Mouse (Mus musculus) left cerebral cortex, adult 18-20 months (tissue): Measurements from ENCODE around the gene Rwdd2a. TPM values are rescaled to one million over a fixed set of nuclear protein-coding genes. Genes with fewer than 3 reads are reported as not detected.

Experiments used
- DNase-seq, 2 experiments: peaks; one replicate each; pipeline ENCODE4 v3.0.0; 2021 to 2022; ENCODE audit warnings: low spot score in 2 of 2, mixed read lengths in 1 of 2
- long read RNA-seq, 2 experiments: library from polyadenylated mRNA; stranded (forward); transcript quantifications; one replicate each; pipeline ENCODE4 v2.0.0; 2021
- total RNA-seq, 2 experiments: library from RNA; stranded (reverse); gene quantifications; 2 replicates each; pipeline ENCODE4 v1.2.3; 2021

The Rwdd2a gene
- total RNA-seq = 10 to 100 TPM; 22.4 to 26.8 TPM
- long read RNA-seq, experiment 1, transcript Rwdd2a-203 (3 exons, 1,054 nt) = major isoform, 12 of 22 reads
- long read RNA-seq, experiment 1, transcript Rwdd2a-201 (3 exons, 1,355 nt) = minor isoform, 8 of 22 reads
- long read RNA-seq, experiment 1, partial matches to known transcripts = 0 of 22 reads
- long read RNA-seq, experiment 1, other reads (novel, unspliced or antisense) = 1 of 22 reads
- long read RNA-seq, experiment 2, transcript Rwdd2a-203 (3 exons, 1,054 nt) = major isoform, 9 of 14 reads
- long read RNA-seq, experiment 2, partial matches to known transcripts = 0 of 14 reads
- long read RNA-seq, experiment 2, other reads (novel, unspliced or antisense) = 0 of 14 reads

DNA sequence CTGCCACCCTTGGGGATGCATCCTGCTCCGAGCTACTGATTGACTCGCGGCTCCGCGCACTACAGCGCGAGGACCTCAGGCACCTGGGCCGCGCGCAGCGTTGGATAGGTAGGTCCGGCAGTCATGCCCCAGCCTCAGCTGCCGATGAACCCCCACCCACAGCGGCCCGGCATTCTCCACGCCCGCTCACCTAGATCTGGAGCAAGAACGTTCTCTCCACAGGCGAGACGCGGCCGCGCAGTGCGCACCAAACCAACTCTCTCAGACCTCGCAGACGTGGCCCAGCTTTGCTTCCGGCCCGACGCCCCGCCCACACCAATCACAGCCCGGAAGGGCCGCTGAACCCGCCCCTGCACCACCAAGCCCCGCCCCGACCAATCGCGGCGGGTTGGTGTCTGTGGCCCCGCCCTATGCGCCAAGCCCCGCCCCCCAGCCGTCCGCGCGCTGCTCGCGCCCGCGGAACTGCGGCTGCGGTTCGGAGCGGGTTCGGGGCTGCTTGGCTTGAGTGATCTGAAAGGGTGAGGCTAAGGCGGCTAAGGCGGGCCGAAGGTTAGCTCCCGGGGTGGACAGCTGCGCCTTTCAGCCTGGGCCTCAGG is at the start of gene Rwdd2a, which contains the start of gene Pgm3:
Gene Rwdd2a (plus strand): TSS at position 452 of the 596 bp plus-strand sequence.
Gene Pgm3 (minus strand): TSS at position 303 of the 596 bp plus-strand sequence.
- DNase-seq = peak; percentile 93 to 98

DNA sequence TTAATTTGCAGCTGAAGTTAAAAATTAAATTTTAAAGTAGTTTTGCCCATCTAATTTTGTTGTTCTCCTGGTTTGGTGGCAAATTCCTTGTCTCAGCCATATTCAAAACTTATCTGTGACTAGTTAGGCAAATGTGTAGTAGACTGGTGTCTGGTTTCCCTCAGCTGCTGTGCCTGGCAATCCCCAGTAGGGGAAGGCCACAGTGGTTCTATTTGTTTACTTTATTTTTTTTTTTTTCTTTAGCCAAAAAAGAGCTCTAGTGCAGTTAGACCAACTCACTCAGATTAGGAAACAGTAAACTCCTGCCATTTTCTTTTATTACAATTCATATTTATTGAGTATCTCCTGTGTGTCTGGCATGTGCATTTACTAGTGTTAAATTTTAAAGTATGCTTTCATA is 49.5 kb upstream of the Rwdd2a start:
- no peak for DNase-seq

DNA sequence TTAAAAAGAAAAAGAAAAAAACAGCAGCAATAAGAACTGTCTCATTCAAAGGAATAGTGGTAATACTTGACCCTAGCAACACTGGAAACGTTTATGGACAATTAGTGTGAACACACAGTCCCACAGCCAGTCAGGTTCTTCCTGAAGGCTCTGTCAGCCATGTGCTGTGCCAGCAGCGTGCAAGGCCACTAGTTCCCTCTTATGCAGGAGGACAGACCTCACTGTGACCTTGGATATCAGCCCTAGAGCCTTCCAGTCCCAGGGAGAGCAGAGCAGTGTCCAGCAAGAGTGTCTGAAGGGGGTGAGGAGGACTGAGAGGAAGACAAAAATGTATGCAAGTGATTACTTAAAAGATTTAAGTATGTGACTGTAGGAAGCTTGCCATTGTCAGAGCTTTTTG is 46.2 kb upstream of the Rwdd2a start:
- no peak for DNase-seq

DNA sequence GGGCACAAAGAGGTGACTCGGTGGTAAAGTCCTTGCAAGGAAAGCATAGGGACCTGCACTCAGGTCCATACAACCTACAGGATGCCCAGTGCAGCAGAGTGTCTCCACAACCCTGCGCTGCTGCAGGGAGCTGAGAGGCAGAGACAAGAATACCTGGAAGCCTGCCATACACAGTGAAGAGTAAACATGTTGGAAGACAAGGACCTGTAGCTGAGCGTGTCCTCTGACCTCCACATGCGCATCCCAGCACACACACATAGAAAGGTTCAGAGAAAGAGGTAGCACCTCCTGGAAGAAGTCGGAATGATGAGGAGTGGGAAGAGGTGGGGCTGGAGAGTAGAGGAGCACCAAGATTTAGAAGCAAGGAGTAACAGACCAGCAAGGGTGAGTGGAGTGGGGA is 37.7 kb upstream of the Rwdd2a start:
- DNase-seq = no peak

DNA sequence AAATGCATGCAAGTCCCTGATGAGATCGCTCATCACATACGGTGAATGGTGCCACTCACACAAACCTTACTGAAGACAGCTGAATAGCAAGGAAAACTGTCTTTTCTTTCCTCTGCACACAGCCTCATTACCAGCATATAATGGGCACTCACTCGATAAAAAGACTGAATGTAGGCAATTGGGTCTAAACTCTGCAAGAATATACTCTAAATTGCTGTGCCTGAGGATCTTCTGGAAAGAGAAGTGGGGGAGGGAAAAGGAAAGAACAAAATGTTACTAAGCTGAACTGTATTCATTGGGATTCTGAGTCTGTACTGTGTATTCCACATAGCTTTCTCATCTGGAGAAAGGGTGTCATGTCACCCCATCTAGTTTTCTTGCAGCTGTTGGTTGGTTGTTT is 28.3 kb upstream of the Rwdd2a start:
- no peak for DNase-seq

DNA sequence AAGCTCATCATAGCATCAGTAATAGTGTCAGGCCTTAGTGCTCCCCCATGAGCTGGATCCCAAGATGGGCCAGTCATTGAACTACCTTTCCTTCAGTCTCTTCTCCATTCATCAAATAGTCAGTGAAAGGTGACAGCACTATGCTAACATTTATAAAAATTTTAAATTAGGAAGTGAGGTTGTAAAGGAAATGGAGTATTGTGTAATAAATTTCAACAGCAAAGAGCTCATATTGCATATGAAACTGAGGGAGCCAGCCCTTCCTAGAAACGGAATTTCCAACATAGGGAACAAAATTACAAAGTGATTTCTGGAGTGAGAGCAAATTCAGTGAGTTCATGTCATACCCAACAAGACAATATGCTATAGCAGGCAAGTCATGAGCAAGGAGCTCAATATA is 27.2 kb upstream of the Rwdd2a start:
- DNase-seq = no peak

DNA sequence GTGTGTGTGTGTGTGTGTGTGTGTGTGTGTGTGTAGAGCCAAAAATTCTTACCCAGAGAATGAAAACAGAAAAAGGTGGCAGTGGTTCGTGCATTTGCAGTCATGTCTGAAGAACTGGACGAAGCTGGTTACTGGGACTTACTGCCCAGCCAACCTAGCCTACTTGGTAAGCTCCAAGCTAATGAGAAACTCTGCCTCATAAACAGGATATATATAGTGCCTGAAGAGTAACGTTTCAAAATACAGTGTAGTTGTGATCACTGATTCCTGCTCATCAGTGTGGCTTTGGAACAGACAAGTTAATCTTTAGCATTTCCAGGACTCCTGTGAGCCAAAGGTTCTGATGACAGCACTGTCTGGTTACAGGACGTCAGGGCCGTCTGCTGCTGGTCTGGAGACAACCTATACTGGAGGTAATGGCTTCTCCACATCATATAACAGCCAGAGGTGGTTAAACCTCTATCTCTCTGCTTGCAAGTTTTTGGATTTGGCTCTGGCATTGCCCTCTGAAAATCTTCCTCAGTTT is 22.1 kb upstream of the Rwdd2a start:
- DNase-seq = no peak

DNA sequence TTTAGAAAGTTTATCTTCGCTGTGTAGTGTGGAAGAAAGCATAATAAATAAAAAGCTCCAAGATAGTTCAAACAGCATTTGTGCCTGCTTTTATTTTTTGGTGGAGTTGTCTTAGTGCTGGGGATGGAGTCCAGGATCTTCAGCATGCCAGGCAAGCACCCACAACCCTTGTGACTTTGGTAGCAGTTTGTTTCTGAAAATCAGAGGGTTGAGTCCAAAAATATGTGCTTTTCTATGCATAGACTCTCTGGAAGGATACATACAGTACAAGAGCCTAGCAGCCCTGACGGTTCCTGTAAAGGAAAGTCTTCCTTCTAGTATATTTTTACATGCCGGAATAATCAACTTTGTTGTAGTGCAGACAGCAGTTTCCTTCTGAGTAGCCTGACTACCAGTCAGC is 21.1 kb upstream of the Rwdd2a start:
- DNase-seq = no peak

DNA sequence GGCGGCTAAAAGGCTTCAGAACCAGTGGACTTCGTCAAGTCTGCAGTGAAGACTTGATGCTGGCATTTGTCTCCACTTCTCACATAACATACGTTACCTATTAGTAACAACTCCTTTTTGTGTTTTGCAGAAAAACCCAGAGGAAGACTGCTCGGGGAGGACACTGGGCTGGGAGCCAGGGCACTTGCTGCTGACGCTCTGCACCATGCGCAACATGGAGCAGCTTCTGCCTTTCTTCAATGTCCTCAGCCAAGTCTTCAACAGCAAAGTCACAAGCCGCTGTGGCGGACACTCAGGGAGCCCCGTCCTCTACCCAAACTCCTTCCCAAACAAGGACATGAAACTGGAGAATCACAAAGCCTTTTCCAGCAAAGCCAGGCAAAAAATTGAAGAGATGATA is 17.9 kb upstream of the Rwdd2a start:
- no peak for DNase-seq

DNA sequence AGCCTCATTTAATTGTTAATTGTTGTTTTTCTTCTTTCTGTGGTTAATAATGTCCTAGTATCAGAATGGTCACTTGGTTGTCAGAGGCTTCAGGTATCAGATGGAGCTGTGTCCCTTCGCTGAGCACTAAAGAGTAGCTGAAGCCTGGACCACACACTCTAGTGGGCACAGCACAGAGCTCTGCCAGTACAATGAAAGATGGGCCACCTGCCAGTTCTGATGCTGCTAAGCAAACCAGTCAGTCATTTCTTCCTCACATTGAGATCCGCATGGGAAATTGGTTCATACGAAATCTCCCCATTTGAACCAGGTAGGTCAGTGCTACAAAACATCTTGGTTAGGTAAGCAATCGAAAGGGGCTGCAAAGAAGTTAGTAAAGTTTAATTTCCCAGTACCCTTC is 17.1 kb upstream of the Rwdd2a start:
- no peak for DNase-seq

DNA sequence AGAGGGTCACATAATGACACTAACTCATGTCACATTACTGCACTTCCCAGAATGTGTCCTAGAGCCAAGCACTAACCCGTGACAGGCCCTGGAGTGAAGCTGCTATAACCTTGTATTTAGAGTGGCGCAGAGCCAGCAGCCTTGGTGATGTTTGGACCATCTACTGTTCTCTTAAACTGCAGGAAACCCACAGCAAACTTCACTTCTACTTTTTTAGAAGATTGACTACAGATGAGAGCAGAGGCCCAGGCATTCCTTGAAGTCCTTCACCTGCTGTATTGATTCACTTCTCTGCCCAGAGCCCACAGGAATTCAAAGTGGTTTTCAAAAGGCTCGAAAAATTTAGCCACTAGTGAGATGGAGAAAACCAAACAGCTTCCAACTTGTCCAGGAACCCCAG is 11.2 kb upstream of the Rwdd2a start:
- DNase-seq = no peak

DNA sequence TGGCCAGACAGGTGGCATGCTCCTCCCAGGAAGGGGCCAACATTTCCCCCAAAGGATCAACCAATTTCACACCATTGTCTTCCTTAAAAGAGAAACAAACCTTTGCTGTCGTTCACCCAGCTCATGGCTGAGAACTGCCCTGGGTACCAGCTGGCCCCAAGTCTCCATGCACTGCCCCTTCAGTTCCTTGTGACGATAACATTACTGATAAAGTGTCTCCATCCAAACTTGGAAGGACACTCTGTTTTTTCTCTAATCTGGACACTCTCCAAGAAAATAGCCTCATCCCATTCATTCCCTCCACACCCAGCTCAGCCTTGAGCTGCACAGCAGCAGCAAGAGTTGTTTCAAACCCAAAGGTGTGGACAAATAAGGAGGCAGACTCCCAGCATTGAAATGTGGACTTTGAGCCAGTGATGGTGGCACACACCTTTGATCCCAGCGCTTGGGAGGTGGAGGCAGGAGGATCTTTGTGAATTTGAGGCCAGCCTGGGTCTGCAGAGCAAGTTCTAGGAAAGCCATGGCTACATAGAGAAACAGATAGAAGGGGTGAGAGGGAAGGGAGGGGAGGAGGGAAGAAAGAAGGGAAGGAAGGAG is 2.4 kb upstream of the Rwdd2a start:
- DNase-seq = no peak

DNA sequence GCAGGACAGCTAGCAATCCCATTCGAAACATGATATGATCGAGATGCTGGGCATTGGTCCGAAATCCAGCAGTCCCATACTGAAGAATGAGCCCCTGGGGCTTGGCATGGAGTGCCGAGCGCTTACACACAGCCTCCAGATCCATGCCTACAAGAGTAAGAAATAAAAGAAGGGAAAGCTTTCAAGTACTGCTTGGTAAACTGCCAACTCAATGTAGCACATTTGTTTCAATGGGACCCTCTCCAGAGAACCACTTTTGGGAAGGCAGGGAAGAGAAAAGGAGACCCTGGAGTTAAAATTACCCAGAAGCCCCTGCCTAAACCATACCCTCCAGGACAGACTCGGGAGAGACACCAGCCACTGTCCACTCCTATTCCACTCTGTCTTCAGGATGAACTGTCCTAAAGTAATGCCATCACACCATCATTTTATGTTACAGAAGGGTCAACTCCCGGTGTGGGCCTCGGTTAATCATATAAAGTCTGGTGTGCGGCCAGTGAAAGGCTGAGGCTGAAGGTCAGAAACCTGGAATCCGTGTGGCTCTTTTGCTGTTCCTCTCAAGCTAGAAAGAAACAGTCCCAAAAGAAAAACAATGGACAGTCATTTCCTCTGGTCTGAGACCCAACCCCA is 1.4 kb upstream of the Rwdd2a start:
- no peak for DNase-seq

DNA sequence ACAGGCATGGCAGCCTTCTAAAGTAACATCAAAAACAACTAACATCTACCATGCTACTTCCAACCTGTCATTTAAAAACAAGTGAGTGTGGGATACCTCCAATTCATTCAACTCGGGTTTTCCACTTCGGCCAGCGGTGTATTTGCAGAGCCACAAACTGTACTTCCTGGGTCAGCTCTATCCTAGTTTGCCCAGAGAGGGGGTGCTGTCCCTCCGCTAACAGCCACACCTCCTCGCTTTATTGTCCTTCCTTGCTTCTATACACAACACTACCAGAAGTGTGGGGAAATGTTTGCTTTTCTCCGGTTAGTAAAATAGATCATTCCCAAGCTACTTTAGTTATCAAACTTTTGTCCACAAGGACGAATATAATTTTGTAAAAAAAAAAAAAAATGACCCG is 845 bp upstream of the Rwdd2a start:
- DNase-seq = no peak

DNA sequence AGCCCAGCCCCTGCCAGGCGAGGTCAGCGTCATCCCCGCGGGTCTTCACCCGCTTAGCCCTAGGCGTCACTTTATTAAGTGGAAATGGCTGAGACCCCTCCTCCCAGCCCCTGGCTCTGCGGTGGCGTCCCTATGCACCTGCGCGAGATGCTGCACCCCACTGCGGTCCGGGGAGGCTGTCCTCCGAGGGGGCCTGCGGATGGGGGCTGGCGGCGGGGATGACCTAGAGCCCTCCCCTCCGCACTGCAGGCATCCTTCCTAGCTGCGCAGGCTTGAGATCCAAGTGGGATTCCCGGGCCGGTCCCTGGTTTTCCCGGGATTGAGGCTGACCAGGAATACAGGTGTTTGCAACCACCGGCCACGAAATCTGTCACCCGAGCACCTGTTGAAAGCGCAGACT is 405 bp downstream of the Rwdd2a start:
- peak in 1 of 2 experiments; percentile 20 for DNase-seq

DNA sequence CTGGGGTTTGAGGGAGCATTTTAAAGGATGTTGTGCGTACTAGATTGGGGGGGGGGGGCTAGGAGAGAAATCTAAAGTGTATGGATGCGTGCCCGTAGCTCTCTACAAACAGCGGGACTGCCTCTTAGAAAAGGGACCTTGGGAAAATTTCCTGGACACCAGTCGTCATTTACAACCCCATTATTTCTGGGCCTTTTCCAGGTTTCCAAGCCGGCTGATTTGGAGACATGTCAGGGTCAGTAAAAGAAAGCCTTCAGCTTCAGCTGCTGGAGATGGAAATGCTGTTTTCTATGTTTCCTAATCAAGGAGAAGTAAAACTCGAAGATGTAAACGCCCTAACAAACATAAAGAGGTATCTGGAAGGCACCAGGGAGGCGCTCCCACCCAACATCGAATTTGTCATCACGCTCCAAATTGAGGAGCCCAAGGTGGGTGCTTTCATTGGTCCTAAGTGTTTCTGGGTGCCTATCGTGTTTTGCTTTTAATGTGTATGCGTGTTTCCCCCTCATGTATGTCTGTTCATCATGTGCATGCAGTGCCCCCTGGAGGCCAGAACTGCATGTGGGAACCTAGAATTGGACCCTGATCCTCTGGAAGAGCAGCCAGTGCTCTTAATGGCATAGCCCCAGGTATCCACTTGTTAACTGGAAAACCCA is 973 bp downstream of the Rwdd2a start:
- peak; percentile 82 to 85 for DNase-seq

DNA sequence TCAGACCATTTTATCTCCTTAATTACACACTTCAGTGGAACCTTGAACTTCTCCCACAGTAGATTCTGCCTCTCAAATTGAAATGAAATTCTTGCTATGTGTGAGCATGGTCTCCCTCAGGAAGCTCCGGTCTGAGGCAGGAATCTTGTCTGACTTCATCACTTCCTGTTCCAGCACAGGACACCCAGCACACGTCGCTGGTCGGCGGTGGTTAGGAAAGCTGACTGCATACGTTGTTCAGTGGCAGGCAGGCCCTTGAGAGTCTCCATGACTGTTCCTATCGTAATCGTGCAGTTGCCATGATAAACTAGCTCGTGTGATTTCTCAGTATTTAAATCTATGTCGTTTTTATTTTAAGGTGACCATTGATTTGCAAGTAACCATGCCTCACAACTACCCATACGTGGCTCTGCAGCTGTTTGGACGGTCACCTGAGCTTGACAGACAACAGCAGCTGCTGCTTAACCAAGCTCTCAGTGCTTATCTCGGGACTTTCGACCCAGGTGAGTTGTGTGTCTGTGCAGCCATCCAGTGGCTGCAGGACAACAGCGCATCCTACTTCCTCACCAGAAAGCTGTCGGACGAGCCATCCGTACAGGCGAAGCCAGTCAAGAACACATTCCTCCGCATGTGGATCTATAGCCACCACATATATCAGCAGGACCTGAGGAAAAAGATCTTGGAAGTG is 2.0 kb downstream of the Rwdd2a start:
- DNase-seq = no peak

DNA sequence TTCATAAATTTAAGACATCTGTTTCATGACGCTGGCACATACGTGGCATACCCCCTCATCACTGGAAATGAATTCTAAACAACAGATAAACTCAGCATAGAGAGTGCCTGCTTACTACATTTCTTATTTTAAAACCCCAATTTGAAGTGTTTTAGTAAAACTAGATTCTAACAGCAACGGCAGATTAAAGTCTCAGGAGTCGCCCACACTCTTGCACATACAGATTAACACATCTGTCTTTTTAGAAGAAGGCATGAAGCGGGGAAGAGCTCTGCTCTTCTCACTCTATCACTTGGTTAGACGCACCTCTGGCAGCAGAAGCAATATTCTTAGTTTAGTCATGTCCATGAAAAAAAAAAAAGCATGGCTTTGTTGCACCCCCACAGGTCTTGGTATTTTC is 3.4 kb downstream of the Rwdd2a start:
- no peak for DNase-seq

DNA sequence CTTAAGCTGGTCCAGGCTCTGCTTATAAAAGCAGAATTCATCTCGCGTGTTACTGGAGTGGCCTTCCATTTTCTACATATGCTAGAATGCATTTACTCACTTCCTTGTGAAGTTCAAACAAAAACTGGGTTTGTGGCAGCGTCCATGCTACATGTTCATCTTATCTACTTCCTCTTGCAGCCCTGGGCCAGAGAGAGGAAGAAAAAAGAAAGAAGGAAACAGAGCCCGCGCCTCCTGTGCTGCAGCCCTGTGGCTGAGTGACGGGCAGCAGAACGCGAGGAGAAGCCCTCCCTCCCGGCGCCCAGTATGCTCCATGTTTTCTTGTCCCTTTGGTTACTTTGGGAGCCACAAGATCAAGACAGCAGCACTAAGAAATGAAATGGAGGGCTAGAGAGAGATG is 7.9 kb downstream of the Rwdd2a start:
- DNase-seq = no peak

DNA sequence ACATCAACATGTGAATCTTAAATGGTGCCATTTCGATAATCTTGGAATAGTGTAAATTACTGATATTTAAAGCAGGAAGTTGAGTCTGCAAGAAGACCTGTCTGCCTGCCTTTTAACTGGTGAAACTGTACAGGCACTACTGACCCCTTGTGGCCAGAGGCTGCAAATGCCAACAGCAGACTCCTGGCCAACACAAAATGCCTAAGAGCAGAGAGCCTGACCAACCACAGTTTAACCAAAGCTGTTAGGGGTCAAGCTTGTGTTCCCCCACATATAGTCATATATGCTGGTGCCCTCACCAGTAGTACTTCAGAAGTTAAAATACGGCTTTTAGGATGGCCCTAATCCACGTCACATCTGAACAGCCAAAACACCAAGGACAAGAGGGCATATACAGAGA is 11.9 kb downstream of the Rwdd2a start:
- DNase-seq = peak; percentile 60 to 75
